Comparison of ENCODE assay signal across 9 mouse cellular contexts in genomic region chr7:131746752-131747151, GRCm38 (mm10).
DNase-seq lines count a peak whose midpoint lies in the region; ATAC-seq and TF ChIP-seq lines count a peak whose summit lies in the region.
"Had no signal": no experiment of that assay in that cellular context is flagged by ENCODE, and none has a peak within 500 bp of the region (broad histone marks: within the 10 kb centered on the region; RNA-seq: fewer than 3 reads in every experiment).

No protein-coding gene starts in this region.

- TF ChIP-seq CTCF in heart, postnatal 0 days (IDR thresholded peaks at IDR 0.05; ENCODE audit: low read depth), result peak; percentile 14; the same call in 1 of the 2 replicates

- H3K4me3 ChIP-seq in heart, postnatal 0 days (ENCODE audit: low read depth, low read length), result no peak overlapping the region
- no peak overlapping the region for H3K4me3 ChIP-seq in hindbrain, embryonic 15.5 days

- H3K4me2 ChIP-seq in heart, postnatal 0 days (ENCODE audit: low read depth, low read length), result no peak overlapping the region
- H3K4me2 ChIP-seq in hindbrain, embryonic 15.5 days, result peak overlapping the region; percentile 16; the same call in 1 of the 2 replicates

- no peaks in the 10 kb centered on the region for H3K36me3 ChIP-seq in heart, postnatal 0 days (replicated peaks; ENCODE audit: control insufficient read depth, insufficient read depth, low read length)
- H3K36me3 ChIP-seq in hindbrain, embryonic 15.5 days, result no peaks in the 10 kb centered on the region

- no peak overlapping the region for H3K9ac ChIP-seq in heart, postnatal 0 days (replicated peaks; ENCODE audit: low read depth, low read length)
- H3K9ac ChIP-seq in hindbrain, embryonic 15.5 days, result no peak overlapping the region

- H3K4me1 ChIP-seq in heart, postnatal 0 days (ENCODE audit: control insufficient read depth, insufficient read depth), result no peaks in the 10 kb centered on the region
- peaks cover 19% of the 10 kb centered on the region for H3K4me1 ChIP-seq in hindbrain, embryonic 15.5 days (replicated peaks)

- DNase-seq in heart, postnatal 0 days (ENCODE audit: low spot score), result no peak
- no peak for DNase-seq in heart, postnatal 25 days (ENCODE audit: low spot score)
- DNase-seq in right cerebral cortex, adult 18-20 months, result peak; percentile 12
- no peak for DNase-seq in right cerebral cortex, postnatal 36 days (ENCODE audit: low spot score in 2 of 2)
- DNase-seq in retina, postnatal 1 day, result peak; percentile 66
- DNase-seq in adrenal gland, postnatal 14 days, result no peak
- DNase-seq in adrenal gland, postnatal 10 days, result no peak
- DNase-seq: thymus, postnatal 4 days had no signal

- no peak for TF ChIP-seq EP300 in heart, postnatal 0 days (IDR thresholded peaks at IDR 0.05; ENCODE audit: low read depth)

- no peaks in the 10 kb centered on the region for H3K9me3 ChIP-seq in heart, postnatal 0 days (replicated peaks; ENCODE audit: control insufficient read depth, low read length)
- no peaks in the 10 kb centered on the region for H3K9me3 ChIP-seq in hindbrain, embryonic 15.5 days

- no peak overlapping the region for H3K27ac ChIP-seq in heart, postnatal 0 days (ENCODE audit: low read depth)
- no peak overlapping the region for H3K27ac ChIP-seq in hindbrain, embryonic 15.5 days (replicated peaks)

- H3K27me3 ChIP-seq in heart, postnatal 0 days (ENCODE audit: control insufficient read depth, insufficient read depth, low read length), result peaks cover 11% of the 10 kb centered on the region; the same call in 1 of the 2 replicates
- peaks cover 39% of the 10 kb centered on the region for H3K27me3 ChIP-seq in hindbrain, embryonic 15.5 days

- no peak for ATAC-seq in heart, postnatal 0 days (ENCODE audit: insufficient read depth, low read depth)
- no peak; the same call in 1 of the 2 replicates for ATAC-seq in hindbrain, embryonic 15.5 days (ENCODE audit: low FRiP score, low read depth)

- intact Hi-C loops in heart, postnatal 25 days (cut with DNase I), result no loop called here

- WGBS in heart, postnatal 0 days, result 13% methylated on average over 9 of the region's 9 CpGs
- 22% methylated on average over 9 of the region's 9 CpGs for WGBS in hindbrain, embryonic 15.5 days

Comparison
In these comparisons a context has a peak if more than half of its experiments do, and no peak if none do; other contexts are left out.
1. DNase-seq: peak in right cerebral cortex, adult 18-20 months (single experiment) and retina, postnatal 1 day (single experiment); none in heart, postnatal 0 days (single experiment), heart, postnatal 25 days (single experiment), right cerebral cortex, postnatal 36 days (0 of 2), adrenal gland, postnatal 14 days (single experiment) and adrenal gland, postnatal 10 days (single experiment).